Mouse (Mus musculus) gastrocnemius, postnatal 36 days (tissue): ENCODE data around the gene Trim21. TPM values are rescaled to one million over a fixed set of nuclear protein-coding genes. Genes with fewer than 3 reads are reported as not detected.

Experiments
- DNase-seq, 2 experiments: peaks; one replicate each; pipeline ENCODE4 v3.0.0; 2022
- intact Hi-C: fragments of 180-260 bp; cut with DNase I; formaldehyde crosslinking; loops from one replicate; pipeline ENCODE4 v1.15.1; 2025
- long read RNA-seq, 2 experiments: library from polyadenylated mRNA; stranded (forward); transcript quantifications; one replicate each; pipeline ENCODE4 v2.0.0; 2021
- total RNA-seq, 2 experiments: library from RNA; stranded (reverse); gene quantifications; 2 replicates each; pipeline ENCODE4 v1.2.3; 2021

Gene Trim21
- 1 to 10 TPM; 1.7 to 2.8 TPM for total RNA-seq
- long read RNA-seq, experiment 1, partial matches to known transcripts, result 0 of 1 reads
- long read RNA-seq, experiment 1, other reads (novel, unspliced or antisense), result 0 of 1 reads
- long read RNA-seq, experiment 2, partial matches to known transcripts, result 0 of 4 reads
- long read RNA-seq, experiment 2, other reads (novel, unspliced or antisense), result 0 of 4 reads

DNA sequence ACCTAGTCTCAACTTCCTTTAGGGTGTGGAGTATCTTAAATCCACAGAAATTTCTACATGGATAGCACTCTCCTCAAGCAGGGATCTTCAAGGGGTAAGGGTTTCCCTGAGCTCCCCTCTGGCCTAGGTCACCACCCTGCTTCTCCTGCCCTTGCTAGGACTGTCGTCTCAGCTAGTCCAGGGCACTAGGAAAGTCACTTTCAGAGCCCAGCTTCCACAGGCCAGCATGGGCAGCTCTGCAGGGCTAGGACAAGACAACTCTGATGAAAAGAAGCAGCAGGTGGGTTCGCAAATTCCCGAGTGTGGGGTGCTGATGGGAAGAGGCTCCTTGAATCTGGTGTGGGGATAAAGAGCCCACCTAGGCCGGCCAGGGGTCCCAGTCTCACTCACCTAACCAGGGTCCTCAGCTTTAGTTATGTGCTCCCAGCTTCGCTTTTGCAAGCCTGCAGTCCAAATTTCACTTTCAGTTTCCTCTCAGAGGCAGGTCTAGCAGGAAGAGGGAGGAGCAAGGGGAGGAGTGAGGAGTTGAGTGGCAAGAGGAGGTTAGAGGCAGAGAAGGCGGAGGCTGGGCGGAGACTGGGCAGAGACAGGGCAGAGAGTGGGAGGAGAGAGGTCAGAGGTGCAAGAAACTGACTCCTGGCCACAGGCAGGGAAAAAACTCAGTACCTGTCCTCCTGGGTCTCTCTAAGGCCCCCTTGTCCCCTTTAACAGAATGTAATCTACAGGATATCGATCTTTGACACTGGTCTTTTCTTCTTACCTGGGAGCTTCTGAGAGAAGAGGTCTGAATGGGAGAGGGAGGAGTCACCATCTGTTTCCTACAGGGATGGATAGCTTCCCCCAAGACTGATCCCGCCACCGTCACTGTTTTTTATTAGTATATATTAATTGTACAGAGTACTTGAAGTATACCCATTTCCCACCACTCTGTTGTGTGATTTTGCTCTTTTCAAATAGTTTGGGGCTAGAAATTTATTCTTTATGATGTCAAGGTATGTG, at the start of gene Trim21:
Gene Trim21 (minus strand): TSS at position 488 of the 999 bp plus-strand sequence.
- intact Hi-C loops, result no loop called here
- peak; percentile 64 to 85 for DNase-seq

DNA sequence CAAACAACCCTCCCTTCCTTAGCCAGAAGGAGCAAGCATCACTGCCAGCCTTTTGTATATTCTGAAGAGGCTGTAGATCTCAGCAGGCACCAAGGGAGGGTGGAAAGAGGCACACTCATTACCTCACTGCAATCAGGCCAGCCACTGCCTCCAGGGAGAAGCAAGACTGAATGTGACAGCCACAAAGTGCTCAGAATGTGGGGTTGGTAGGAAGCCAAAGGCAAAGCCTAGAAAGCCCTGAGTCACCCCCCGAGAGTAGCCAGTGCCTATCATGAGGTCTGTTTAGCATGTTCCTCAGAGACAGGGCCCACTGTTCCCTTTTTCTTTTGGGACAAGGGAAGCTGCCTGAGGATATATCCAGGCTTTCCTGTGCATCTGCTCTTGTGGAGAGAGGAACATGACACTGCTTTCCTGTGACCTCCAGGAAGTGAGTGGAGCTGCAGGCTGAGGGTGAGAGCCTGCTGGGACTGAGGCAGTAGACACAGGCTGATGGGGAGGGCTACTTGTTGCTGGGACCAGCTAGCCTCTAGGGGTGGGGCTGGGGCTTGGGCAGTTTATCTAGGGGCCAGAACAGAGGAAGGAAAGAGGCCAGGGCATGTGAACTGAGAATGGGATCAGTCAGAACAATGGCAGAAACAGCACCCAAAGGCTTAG, 32.2 kb upstream of the Trim21 start, which contains the start of gene Olfr552:
Gene Olfr552 (plus strand): TSS at position 393 of the 654 bp plus-strand sequence.
- intact Hi-C loops, result no loop called here

DNA sequence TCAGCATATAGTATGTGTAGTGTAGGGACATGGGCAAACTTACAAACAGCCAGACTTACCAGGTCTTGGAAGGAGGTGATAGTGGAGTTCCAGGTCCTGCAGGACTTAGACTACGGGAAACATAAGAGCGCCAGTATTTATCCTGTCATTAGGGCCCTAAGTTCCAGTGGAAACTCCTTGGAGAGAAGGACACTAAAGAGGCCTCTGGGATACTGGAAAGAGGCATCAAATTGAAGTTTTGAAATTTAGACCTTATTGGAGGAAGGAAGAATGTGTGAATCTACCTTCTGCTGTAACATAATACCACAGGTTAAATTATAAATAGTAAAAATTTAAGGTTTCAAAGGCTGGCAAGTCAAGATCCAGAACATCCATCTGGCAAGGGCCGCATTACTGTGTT, 26.5 kb upstream of the Trim21 start, which contains the start of gene Olfr551:
Gene Olfr551 (minus strand): TSS at position 101 of the 400 bp plus-strand sequence.
- DNase-seq, result no peak
- intact Hi-C loops, result no loop called here

More for the DNA sequence above, 32.2 kb upstream of the Trim21 start, which contains the start of gene Olfr552:
- DNase-seq, result no peak

DNA sequence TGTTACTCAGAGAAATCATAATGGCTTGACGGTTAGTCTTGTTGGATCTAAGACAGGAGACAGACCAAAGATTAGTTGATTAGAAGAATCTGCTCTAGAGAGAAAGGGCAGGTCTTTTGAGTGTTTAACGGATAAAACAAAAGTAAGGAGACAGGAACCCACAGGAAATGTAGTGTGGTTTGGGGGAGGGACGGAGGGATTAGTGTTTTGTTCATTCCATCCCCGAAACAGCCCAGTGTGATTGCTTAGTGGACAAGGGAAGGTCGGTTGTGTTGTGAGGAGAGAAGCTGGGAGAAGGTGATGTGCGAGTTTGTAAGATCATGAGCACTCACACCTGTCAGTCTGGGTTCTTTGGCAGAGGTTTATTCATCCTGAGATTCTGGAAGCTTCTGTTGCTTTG, 10.7 kb upstream of the Trim21 start:
- intact Hi-C loops, result loop anchor here (2.0 kb wide), 1 partner anchor 25 kb away; no protein-coding TSS in a partner anchor
- DNase-seq, result no peak

DNA sequence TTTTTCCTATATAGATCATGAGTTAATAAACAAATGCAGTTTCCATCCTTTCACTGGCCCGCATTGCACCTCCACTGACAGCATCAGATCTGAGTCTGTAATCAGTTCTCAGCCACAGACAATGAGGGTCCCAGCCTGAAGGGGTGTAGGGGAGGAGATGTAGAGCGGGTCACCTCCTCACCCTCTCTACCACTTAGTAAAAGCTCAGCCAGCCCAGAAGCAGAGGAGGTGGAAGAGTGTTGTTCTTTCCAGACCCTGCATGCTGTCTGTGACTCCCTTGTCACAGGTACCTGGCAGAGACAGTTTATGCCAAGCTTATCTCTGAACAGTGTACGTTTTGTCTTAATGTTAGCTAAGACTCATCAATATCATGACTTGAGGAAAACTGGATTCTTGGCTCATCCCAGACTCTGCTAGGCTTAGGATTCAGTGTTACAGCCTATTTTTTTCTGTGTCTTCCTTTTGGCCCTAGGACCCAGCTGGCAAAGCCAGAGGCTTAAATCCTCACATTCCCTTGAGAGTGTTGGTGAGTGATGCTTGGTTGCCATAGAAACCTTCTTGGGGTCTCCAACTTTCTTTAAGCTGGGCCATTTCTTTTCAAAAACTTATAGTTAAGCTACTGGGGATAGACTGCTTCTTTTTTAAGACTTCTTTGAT, 8.0 kb upstream of the Trim21 start:
- DNase-seq, result no peak
- intact Hi-C loops, result no loop called here

DNA sequence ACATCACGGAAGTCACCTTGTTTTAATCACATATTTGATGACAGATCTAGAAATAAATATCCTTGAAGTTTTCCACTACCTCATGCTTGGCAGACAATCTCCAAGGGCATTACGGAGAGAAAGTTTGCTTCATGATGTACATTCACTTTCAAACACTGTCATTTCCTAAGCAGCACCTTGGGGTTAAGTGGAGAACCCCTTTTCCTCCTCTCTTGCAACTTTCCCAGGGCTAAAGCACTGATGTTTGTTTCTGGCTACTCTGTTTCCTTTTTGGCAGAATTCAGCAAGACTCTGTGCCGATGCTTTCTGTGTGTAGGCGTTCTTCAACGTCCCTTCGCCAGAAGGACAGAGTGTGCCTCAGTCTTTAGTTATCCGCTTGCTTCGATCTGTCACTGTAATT, 5.9 kb upstream of the Trim21 start, which contains the start of gene Olfr550:
Gene Olfr550 (plus strand): TSS at position 301 of the 400 bp plus-strand sequence.
- intact Hi-C loops, result no loop called here
- DNase-seq, result no peak

DNA sequence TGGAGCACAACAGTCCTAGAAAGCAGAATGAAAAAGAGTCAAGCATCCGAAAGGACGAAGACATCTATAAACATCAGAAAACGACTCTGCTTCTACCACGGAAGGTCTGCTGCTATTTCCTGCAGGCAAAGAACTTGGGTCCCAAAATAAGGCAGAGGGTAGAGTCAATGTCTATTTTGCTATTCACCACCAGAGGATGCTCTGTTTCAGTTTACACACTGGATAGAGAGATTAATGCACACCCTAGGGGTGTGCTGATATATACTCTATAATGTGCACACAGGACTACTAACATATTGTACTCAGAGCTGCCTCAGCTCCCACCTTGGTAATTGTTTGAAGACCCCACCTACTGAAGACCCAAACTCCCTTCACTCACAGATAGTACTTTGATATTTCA, 933 bp upstream of the Trim21 start:
- DNase-seq, result no peak
- intact Hi-C loops, result no loop called here

DNA sequence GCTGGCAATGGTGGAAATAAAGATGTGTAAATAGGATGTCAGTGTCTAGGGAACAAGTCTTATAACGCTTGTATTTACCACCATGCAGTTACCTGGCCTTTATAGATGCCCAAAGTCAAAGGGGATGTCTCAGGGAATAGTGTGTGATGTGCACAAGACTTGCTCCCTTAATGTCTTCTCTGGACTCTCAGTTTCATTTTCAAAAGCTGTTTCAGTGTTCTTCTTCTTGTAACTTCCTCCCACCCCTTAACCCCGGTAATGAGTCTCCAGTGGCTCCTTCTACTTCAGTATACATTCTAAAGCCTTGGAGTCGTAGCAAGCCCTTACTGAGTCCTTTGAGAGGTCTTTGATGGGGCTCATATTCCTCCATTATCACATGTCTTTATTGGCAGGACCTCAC, 12.0 kb downstream of the Trim21 start:
- no peak for DNase-seq
- intact Hi-C loops, result no loop called here

DNA sequence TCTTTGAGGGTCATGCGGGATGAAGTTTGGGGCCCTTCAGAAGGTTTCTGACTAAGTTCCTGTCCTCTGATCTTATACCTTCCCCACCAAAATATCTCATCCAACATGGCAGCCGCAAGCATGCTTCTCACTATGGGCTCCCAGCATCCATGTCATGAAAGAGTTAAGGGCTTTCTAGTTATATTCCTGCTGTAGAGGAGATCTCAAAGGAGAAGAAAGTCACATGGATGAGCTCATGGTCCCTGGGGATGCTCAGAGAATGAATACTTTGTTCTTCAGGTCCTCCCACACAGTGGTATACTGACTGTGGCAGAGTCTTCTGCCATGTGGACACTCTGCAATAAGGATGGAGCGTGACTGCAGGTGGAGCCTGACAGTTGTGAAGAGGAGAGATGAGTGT, 15.7 kb downstream of the Trim21 start, which contains the start of gene Olfr549:
Gene Olfr549 (plus strand): TSS at position 301 of the 400 bp plus-strand sequence.
- intact Hi-C loops, result no loop called here
- no peak for DNase-seq

DNA sequence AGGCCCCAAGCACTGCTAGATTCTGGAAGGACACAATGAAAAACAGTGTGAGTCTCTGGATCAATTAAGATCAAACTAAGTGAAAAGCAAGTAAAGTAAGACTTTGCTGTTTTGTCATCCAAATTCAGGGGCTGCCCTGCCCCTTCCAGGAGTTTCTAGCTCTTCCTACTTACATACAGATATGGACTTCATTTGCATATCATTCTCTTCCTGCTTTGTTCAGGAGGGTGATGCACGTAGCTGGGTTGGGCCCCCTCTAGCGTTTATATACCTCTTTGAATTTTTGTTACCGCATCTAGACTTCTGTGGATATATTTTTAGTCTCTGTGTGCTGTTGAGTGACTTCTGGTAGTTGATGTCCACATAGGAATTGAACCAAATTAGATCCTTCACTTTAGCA, 24.0 kb downstream of the Trim21 start:
- intact Hi-C loops, result no loop called here
- DNase-seq, result no peak

DNA sequence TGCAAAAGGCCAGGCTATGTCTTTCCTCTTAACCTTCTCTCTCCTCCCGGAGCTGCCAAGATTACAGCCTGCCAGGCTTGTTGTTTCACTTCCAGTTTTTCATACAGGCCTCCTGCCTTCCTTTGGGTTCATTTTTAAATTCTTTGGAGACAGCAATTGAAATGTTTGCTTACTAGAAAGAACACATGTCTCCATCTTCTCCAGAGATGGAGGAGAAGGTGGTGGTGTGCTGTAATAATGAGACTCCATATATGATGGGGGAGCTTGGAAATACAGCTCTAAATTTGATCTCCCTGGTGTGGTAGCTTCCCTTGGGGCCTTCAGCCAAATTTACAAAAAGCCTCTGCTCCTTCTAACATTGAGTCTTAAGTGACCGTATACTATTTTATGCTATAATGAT, 24.7 kb downstream of the Trim21 start, which contains the start of gene Olfr548-ps1:
Gene Olfr548-ps1 (plus strand): TSS at position 301 of the 400 bp plus-strand sequence.
- no peak for DNase-seq
- intact Hi-C loops, result no loop called here

DNA sequence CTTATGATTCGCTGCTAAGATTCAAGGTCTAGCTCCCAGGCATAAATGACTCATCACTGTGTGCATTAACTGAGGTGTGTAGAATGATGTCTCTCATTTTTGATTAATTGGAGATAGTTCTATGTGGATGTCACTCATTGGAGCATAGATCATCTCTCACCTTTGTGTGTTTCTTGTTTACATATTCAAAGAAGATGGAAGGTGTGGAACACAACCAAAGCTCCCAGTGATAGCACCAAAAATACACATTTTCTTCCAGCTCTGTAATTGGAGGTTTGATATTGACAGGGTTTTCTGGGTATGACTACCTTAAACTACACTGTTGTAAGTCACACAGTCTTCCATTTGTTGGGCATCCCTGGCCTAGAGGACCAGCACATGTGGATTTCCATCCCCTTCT, 30.8 kb downstream of the Trim21 start, which contains the start of gene Olfr547:
Gene Olfr547 (plus strand): TSS at position 301 of the 400 bp plus-strand sequence.
- no peak for DNase-seq
- intact Hi-C loops, result no loop called here

DNA sequence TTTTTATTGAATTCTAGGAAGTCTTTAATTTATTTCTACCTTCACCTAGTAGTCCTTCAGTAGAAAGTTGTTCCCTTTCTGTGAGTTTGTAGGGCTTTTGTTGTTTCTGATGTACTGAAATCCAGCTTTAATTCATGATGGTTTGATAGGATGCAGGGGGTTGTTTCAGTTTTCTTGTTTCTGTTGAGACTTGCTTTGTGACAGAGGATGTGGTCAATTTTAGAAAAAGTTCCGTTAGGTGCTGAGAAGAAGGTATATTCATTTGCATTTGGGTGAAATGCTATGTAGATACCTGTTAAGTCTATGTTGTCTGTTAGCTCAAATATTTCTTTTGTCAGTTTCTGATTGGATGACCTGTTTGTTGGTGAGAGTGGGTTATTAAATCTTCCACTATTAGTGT, 36.2 kb downstream of the Trim21 start:
- DNase-seq, result no peak
- intact Hi-C loops, result no loop called here

DNA sequence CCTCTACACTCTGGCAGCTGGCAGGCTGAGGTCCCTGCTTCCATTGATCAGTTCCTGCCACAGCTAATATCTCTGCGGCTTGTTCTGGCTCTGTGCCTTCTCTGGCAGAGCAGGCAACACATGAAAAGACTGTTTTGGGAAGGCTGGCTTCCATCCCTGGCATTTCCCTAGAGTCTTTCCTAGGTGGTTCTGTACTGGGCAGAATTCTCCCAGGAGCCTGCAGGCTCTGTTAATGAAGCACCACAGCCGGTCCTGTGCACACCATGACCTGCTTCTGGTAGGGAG, 48.3 kb downstream of the Trim21 start:
- intact Hi-C loops, result no loop called here
- DNase-seq, result no peak

DNA sequence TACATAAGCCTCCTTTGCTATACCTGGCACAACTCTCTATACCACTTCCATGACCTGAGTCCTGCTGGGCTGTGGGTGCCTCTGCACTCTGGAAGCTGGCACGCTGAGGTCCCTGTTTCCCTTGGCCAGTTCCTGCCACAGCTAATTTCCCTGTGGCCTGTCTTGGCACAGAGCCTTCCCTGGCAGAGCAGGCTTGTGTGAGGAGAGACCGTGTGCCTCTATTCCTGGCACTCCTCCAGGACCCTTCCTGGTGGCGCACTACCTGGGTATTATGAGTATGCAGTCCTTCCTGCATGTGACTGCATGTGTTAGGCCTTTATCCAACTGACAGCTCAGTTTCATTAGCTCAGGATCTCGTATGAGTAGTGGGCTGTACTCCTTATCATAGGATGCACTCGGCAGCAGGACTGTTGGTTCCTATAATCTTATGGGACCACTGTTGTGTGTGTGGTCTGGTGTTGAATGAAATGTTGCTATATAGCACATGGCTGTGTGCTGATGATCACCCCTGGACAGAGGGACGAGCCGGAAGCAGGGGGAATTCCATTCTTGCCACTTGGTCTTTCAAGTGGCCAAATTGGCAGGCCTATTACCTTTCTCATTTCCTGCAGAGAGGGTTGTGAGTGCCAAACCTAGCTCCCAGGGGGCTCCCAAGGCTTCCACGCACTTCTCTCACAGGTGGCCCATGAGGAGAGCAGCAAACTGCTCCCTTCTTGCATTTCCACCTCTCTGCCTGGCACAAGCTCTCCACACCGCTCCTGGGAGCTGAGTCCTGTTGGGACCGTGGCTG, 48.8 kb downstream of the Trim21 start:
- no peak for DNase-seq
- intact Hi-C loops, result no loop called here

DNA sequence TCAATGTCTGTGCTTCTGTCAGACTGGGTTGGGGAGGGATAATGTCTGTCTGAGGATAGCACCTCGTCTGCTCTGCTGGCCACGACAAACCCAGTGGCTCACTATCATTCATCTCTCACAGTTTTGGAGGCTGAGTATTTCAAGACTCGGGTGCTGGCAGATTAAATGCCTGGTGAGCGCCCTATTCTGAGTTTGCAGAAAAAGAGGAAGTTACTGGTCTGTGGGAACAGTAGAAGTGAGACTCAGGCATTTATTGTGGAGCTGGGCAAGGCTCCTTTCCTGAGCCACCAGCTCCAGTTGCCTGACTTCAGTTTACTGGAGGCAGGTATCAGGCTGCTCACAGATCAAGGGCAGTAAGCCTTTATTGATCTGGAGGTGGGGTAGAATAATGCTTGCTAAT, 51.1 kb downstream of the Trim21 start:
- intact Hi-C loops, result no loop called here

DNA sequence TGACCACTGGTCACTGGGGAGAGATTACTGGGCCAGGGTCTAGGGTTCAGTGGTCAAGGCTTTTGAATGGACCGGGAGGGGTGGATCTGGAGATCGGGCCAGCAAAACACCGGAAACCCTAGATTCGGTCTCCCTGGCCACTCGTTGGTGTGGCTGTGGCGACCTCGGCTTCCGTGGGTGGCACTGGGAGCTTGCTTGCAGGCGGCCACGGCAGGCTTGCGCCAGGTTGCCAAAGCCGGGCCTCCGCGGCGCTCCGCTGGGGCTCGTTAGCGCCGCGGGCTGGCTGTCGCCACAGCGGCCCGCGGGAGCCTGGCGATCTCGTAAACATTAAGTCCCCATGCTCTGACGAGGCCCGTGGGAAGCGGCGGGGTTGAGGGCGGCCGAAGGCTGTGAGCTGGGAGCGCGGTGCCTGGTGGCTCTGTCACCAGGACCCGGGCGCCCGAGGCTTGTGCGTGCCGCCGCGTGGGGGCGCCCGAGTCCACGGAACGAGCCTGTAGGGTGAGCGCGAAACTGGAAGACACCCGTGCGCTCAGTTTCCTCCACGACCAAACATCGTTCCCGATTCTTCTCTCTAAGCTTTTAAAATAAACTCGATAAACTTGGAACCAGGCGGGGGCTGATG, 52.4 kb downstream of the Trim21 start:
- DNase-seq, result peak; percentile 77 to 83
- intact Hi-C loops, result loop anchor here (1.0 kb wide), 1 partner anchor 123 kb away; no protein-coding TSS in a partner anchor

More for the DNA sequence above, 51.1 kb downstream of the Trim21 start:
- no peak for DNase-seq

DNA sequence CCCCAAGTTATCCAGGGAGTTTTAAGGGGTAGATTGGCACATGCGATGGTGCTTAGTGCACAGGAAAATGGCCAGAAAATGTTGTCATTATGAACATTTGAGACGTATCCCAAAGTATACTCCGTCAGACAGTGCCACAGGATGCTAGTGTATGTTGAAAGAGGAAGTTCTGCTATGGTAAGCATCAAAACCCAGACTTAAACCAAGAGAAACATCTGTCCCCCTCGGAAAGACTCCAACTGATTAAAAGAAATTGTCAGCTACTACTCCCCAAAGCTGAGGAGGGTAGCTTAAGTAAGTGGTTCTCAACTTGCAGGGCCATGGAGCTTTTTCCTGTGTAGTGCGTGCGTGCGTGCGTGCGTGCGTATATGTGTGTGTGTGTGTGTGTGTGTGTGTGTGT, 53.4 kb downstream of the Trim21 start:
- intact Hi-C loops, result no loop called here
- DNase-seq, result no peak

DNA sequence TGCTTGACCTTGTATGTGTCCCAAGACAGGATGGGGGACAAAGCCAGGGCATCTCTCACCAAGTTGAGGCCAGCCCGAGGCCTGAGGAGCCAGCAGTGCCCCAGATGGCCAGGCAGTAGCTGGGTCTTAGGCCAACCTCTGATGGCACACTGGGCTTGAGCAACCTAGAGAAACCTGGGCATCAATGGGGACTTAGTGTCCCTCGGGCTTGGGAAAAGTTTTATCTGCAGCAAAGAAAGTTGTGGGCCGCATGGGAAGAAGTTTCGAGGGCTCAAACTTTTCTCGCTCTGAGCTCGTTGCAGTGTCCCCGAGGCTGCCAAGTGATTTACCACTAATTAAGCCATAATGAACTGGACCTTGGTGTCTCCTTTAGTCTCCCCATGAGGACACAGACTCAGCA, 55.6 kb downstream of the Trim21 start:
- no peak for DNase-seq
- intact Hi-C loops, result no loop called here
